Mouse (Mus musculus) kidney, postnatal 0 days (tissue): ENCODE measurements around the gene Sccpdh. TPM values are rescaled to one million over a fixed set of nuclear protein-coding genes. Genes with fewer than 3 reads are reported as not detected.

Experiments used
- ATAC-seq: fragments of 200-750 bp; cut with Nextera tagmentation; replicated peaks from 2 replicates; pipeline ENCODE4 v1.8.0; 2017; ENCODE audit warnings: low read depth, moderate number of reproducible peaks, moderate TSS enrichment, moderate library complexity; ENCODE audit not compliant: low FRiP score
- DNase-seq: peaks from one replicate; pipeline ENCODE4 v3.0.0-alpha.2; 2016; ENCODE audit warnings: low spot score
- H3K27ac ChIP-seq: fragments of 300-500 bp; sonication (generic); 2 replicates; pipeline ENCODE4 v1.5.1; 2014; ENCODE audit warnings: mild to moderate bottlenecking
- H3K27me3 ChIP-seq: fragments of 300-500 bp; sonication (generic); 2 replicates; pipeline ENCODE4 v1.6.1; 2014; ENCODE audit warnings: low read length, mixed read lengths; ENCODE audit not compliant: insufficient read depth
- H3K36me3 ChIP-seq: fragments of 300-500 bp; sonication (generic); 2 replicates; pipeline ENCODE4 v1.6.1; 2014; ENCODE audit warnings: low read length, mixed read lengths; ENCODE audit not compliant: insufficient read depth
- H3K4me1 ChIP-seq: fragments of 300-500 bp; sonication (generic); replicated peaks from 2 replicates; pipeline ENCODE4 v1.6.1; 2014; ENCODE audit warnings: antibody characterized with exemption, low read length, mixed read lengths; ENCODE audit not compliant: insufficient read depth
- H3K4me2 ChIP-seq: fragments of 300-500 bp; sonication (generic); 2 replicates; pipeline ENCODE4 v1.6.1; 2014; ENCODE audit warnings: mild to moderate bottlenecking, low read length, moderate library complexity, mixed read lengths
- H3K4me3 ChIP-seq: fragments of 300-500 bp; sonication (generic); replicated peaks from 2 replicates; pipeline ENCODE4 v1.5.1; 2014; ENCODE audit warnings: low read depth, low read length
- H3K9ac ChIP-seq: fragments of 300-500 bp; sonication (generic); 2 replicates; pipeline ENCODE4 v1.6.1; 2014; ENCODE audit warnings: low read depth, low read length
- H3K9me3 ChIP-seq: fragments of 300-500 bp; sonication (generic); replicated peaks from 2 replicates; pipeline ENCODE4 v1.6.1; 2016; ENCODE audit warnings: low read length, inconsistent platforms, mixed read lengths
- CTCF ChIP-seq: IDR thresholded peaks from 2 replicates; pipeline ENCODE4 v1.5.1; 2016; ENCODE audit warnings: antibody characterized with exemption, low read depth, mild to moderate bottlenecking, moderate library complexity
- WGBS: fragments of 180-500 bp; shearing (Covaris S2); extraction: QIAGEN DNeasy Blood & Tissue Kit; methylation state at CpG from one replicate; pipeline ENCODE4 v1.1.7; 2014; 5-methylcytosine and 5-hydroxymethylcytosine counted together
- polyA plus RNA-seq: library from polyadenylated mRNA; unstranded; fragments of >200 nt; fragmentation: Nextera tagmentation; extraction: Ambion mirVana; gene quantifications from 2 replicates; pipeline ENCODE4 v1.2.1, GENCODE M21; 2015

The Sccpdh gene
- polyA plus RNA-seq, 1 experiment from 2014 or later, result 71.9 TPM

- WGBS, result 82% methylated on average over 5 of the region's 5 CpGs
- Histone ChIP-seq H3K27me3 (no peaks in the 10 kb centered on the region), H3K27ac (no peak overlapping the region), H3K9ac (no peak overlapping the region), H3K4me3 (no peak overlapping the region), H3K9me3 (no peaks in the 10 kb centered on the region), H3K36me3 (0 out of 2 replicates have a peak, but pooled peaks cover 5% of the 10 kb centered on the region), H3K4me2 (no peak overlapping the region), H3K4me1 (no peaks in the 10 kb centered on the region)
- ATAC-seq (no peak), DNase-seq (no peak)
- no peak for TF ChIP-seq CTCF
Observed at GRCm38 (mm10) chr1:179629276-179629675, 38.7 kb upstream of the Sccpdh start.

- Histone ChIP-seq H3K27me3 (no peaks in the 10 kb centered on the region), H3K36me3 (no peaks in the 10 kb centered on the region), H3K4me2 (no peak overlapping the region), H3K4me3 (no peak overlapping the region), H3K27ac (no peak overlapping the region), H3K9me3 (no peaks in the 10 kb centered on the region), H3K4me1 (no peaks in the 10 kb centered on the region), H3K9ac (no peak overlapping the region)
- 82% methylated on average over 11 of the region's 11 CpGs for WGBS
- TF ChIP-seq CTCF, result no peak
- DNase-seq, result no peak
- no peak for ATAC-seq
Observed at GRCm38 (mm10) chr1:179632746-179633413, 35.1 kb upstream of the Sccpdh start.

- H3K9ac ChIP-seq, result no peak overlapping the region
- DNase-seq (peak; percentile 38), ATAC-seq (no peak)
- 23% methylated on average over 1 of the region's 1 CpGs for WGBS
- no peak overlapping the region for H3K4me3 ChIP-seq
- no peak overlapping the region for H3K4me2 ChIP-seq
- no peaks in the 10 kb centered on the region for H3K9me3 ChIP-seq
- peak; percentile 66 for TF ChIP-seq CTCF
- H3K4me1 ChIP-seq, result no peaks in the 10 kb centered on the region
- no peaks in the 10 kb centered on the region for H3K36me3 ChIP-seq
- no peak overlapping the region for H3K27ac ChIP-seq
- no peaks in the 10 kb centered on the region for H3K27me3 ChIP-seq
Observed at GRCm38 (mm10) chr1:179633414-179633752, 34.6 kb upstream of the Sccpdh start.

- Histone ChIP-seq H3K36me3 (no peaks in the 10 kb centered on the region), H3K9me3 (no peaks in the 10 kb centered on the region), H3K27ac (no peak overlapping the region), H3K4me1 (no peaks in the 10 kb centered on the region), H3K4me2 (no peak overlapping the region), H3K27me3 (no peaks in the 10 kb centered on the region), H3K4me3 (no peak overlapping the region), H3K9ac (no peak overlapping the region)
- WGBS, result 90% methylated on average over 3 of the region's 3 CpGs
- TF ChIP-seq CTCF, result no peak
- DNase-seq (no peak), ATAC-seq (no peak)
Observed at GRCm38 (mm10) chr1:179634159-179634558, 33.9 kb upstream of the Sccpdh start.

GRCm38 (mm10) chr1:179642726-179643125 is 25.3 kb upstream of the Sccpdh start:
- Histone ChIP-seq H3K36me3 (no peaks in the 10 kb centered on the region), H3K9me3 (no peaks in the 10 kb centered on the region), H3K4me3 (no peak overlapping the region), H3K4me1 (no peaks in the 10 kb centered on the region), H3K4me2 (no peak overlapping the region), H3K27me3 (no peaks in the 10 kb centered on the region), H3K9ac (no peak overlapping the region), H3K27ac (no peak overlapping the region)
- DNase-seq, result no peak
- no peak for ATAC-seq
- 82% methylated on average over 4 of the region's 4 CpGs for WGBS
- TF ChIP-seq CTCF, result no peak

- DNase-seq, result no peak
- 66% methylated on average over 3 of the region's 3 CpGs for WGBS
Observed at GRCm38 (mm10) chr1:179644151-179644550, 23.9 kb upstream of the Sccpdh start.

More at GRCm38 (mm10) chr1:179644151-179644550, 23.9 kb upstream of the Sccpdh start:
- Histone ChIP-seq H3K9ac (no peak overlapping the region), H3K4me2 (no peak overlapping the region), H3K27ac (no peak overlapping the region), H3K4me1 (no peaks in the 10 kb centered on the region), H3K4me3 (no peak overlapping the region), H3K36me3 (no peaks in the 10 kb centered on the region), H3K27me3 (no peaks in the 10 kb centered on the region), H3K9me3 (no peaks in the 10 kb centered on the region)
- TF ChIP-seq CTCF, result no peak
- ATAC-seq, result no peak
